Mouse (Mus musculus): ENCODE results near the gene Trmt61a. TPM values are rescaled to one million over a fixed set of nuclear protein-coding genes. Genes with fewer than 3 reads are reported as not detected.
"Not testable (repeated sequence)": the region's sequence is repeated elsewhere in the genome, so short reads cannot be mapped to it uniquely, and the experiment has no call there.

Trmt61a gene
- total RNA-seq, 2 experiments from 2014 or later, result 8.6 to 11.2 TPM

- ATAC-seq (replicated peaks; ENCODE audit: poor library complexity), result no peak
Observed at GRCm38 (mm10) chr12:111694880-111695804, 17.2 kb downstream of the Trmt61a start.

GRCm38 (mm10) chr12:111696239-111696638, 18.3 kb downstream of the Trmt61a start:
- ATAC-seq (replicated peaks; ENCODE audit: poor library complexity), result peak; percentile 86

GRCm38 (mm10) chr12:111697708-111698107, 19.8 kb downstream of the Trmt61a start:
- ATAC-seq (replicated peaks; ENCODE audit: poor library complexity), result no peak

GRCm38 (mm10) chr12:111698346-111698913, 20.5 kb downstream of the Trmt61a start:
- no peak for ATAC-seq (replicated peaks; ENCODE audit: poor library complexity)

GRCm38 (mm10) chr12:111699542-111699941, 21.6 kb downstream of the Trmt61a start:
- ATAC-seq (replicated peaks; ENCODE audit: poor library complexity), result no peak

GRCm38 (mm10) chr12:111700920-111701458, 23.1 kb downstream of the Trmt61a start:
- no peak for ATAC-seq (replicated peaks; ENCODE audit: poor library complexity)

GRCm38 (mm10) chr12:111703301-111703700, 25.4 kb downstream of the Trmt61a start:
- ATAC-seq (replicated peaks; ENCODE audit: poor library complexity), result no peak

- ATAC-seq (replicated peaks; ENCODE audit: poor library complexity), result no peak
Observed at GRCm38 (mm10) chr12:111704609-111705008, 26.7 kb downstream of the Trmt61a start.

- no peak for ATAC-seq (replicated peaks; ENCODE audit: poor library complexity)
Observed at GRCm38 (mm10) chr12:111705186-111705973, 27.5 kb downstream of the Trmt61a start.

GRCm38 (mm10) chr12:111708181-111708580, 30.3 kb downstream of the Trmt61a start:
- ATAC-seq (replicated peaks; ENCODE audit: poor library complexity), result no peak

- ATAC-seq (replicated peaks; ENCODE audit: poor library complexity), result no peak
Observed at GRCm38 (mm10) chr12:111710091-111710490, 32.2 kb downstream of the Trmt61a start.

GRCm38 (mm10) chr12:111712476-111712875, 34.6 kb downstream of the Trmt61a start:
- ATAC-seq (replicated peaks; ENCODE audit: poor library complexity), result 0 out of 2 replicates have a peak, but pooled peaks have one; percentile 3

- ATAC-seq (replicated peaks; ENCODE audit: poor library complexity), result peak; percentile 95
Observed at GRCm38 (mm10) chr12:111713004-111713651, 35.2 kb downstream of the Trmt61a start, which contains the start of the genes Bag5 and Apopt1. TSS of gene Bag5 (minus strand) at chr12:111713257. TSS of gene Apopt1 (plus strand) at chr12:111713261.

- not testable (repeated sequence) for ATAC-seq (replicated peaks; ENCODE audit: poor library complexity)
Observed at GRCm38 (mm10) chr12:111713880-111714279, 36.0 kb downstream of the Trmt61a start.

- no peak for ATAC-seq (replicated peaks; ENCODE audit: poor library complexity)
Observed at GRCm38 (mm10) chr12:111716505-111716904, 38.6 kb downstream of the Trmt61a start.

GRCm38 (mm10) chr12:111718656-111719055, 40.8 kb downstream of the Trmt61a start:
- no peak for ATAC-seq (replicated peaks; ENCODE audit: poor library complexity)

GRCm38 (mm10) chr12:111720222-111720621, 42.3 kb downstream of the Trmt61a start:
- no peak for ATAC-seq (replicated peaks; ENCODE audit: poor library complexity)

GRCm38 (mm10) chr12:111722654-111723053, 44.7 kb downstream of the Trmt61a start:
- ATAC-seq (replicated peaks; ENCODE audit: poor library complexity), result 0 out of 2 replicates have a peak, but pooled peaks have one; percentile 45

GRCm38 (mm10) chr12:111724638-111725337, 46.9 kb downstream of the Trmt61a start:
- no peak for ATAC-seq (replicated peaks; ENCODE audit: poor library complexity)
